Mouse (Mus musculus) frontal cortex, postnatal 25 days (tissue): ENCODE measurements around the gene Chst11.
"Not testable (repeated sequence)": the region's sequence is repeated elsewhere in the genome, so short reads cannot be mapped to it uniquely, and the experiment has no call there.

Experiments
- DNase-seq, 2 experiments: peaks; one replicate each; pipeline ENCODE4 v3.0.0; 2022; ENCODE audit warnings: low spot score in 2 of 2

Gene Chst11

DNA sequence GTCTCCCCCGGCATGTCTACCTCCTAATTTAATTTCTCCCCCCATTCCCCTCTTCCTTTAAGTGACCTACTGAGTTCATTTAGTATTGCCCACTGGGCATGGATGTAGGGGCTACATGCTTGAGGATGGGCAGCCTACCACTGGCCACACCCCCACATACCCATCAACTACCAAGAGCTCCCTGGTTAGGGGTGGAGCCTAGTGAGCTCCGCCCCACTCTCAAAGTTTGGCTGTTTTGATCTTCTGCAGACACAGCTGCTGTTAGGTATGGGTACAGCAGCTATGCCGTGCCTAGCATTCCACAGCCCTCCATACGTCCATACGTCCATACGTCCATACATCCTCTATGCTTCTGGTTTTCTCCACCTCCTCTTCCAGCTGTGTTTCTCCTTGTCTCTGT, 123.6 kb downstream of the Chst11 start:
- no peak for DNase-seq

DNA sequence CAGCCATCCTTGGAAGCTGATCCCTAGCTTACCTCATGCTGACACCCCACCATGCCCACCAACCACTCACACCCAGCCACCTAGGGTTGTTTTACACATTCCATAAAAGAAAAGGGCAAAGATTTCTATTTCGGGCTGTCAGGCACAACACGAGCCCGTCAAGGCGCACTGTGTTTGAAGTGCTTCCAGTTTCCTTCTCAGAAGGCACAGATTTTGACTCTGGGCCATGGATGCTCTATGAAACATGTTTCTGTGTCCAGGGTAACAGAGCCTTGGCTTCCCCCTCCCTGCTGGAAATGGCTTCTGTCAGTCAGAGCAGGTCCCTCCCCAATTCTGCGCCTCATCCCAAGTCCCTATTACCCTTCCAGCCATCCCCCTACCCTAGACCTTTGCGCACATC, 125.7 kb downstream of the Chst11 start:
- DNase-seq: no peak

DNA sequence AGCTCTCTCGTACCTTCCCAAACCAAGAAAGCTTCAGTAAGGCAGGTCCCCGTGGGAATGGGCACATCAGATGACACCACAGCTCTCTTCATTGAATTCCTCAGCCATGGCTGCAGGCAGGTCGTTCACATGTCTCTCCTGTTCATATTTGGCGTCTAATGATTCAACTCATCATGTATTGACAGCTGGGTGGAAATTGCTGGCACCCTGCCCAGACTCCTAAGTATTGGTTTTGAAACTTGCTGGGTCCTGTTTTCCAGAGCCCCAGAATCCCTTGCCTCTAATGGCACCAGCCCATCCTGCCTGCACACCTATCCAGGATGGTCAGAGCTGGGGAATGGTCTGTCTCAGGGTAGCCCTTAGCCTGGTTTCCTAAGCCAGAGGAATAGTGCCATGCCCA, 127.0 kb downstream of the Chst11 start:
- no peak for DNase-seq

DNA sequence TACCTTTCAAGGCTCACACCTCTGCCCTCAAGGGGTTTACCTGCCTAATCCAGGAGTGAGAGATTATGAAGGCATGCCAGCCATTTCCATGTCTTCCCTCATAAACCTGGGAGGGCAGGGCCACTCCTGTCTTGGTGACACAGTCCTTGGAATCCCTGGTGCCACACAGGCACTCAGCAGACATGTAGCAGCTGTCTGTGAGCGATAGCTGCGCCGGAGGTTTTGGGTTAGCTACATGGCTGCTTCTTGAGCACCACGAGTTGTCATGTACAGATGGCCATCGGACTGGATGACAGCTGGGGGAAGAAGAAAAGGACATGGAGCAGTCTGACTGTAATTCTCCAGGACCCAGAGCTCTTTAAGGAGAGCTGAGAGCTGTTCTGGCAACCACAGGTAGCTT, 129.3 kb downstream of the Chst11 start:
- DNase-seq: no peak

DNA sequence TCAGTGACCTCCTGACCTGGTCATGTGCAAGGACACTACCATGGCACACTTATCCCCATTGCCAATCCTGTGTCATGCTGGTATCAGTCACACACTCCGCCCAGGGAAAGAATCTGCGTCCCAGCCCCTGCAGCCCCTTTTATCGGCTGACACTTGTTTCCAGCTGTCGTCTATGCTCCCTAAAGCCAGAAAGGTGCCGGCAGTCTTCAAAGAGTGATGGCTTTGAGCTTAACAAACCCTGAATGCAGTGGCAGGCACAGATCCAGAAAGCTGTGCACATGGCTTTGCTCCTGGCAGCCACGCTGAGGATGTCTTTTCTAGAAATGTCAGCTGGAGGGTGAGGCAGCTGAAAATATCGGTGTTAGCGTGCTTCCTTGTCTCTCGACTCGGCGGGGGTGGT, 131.6 kb downstream of the Chst11 start:
- DNase-seq: no peak

DNA sequence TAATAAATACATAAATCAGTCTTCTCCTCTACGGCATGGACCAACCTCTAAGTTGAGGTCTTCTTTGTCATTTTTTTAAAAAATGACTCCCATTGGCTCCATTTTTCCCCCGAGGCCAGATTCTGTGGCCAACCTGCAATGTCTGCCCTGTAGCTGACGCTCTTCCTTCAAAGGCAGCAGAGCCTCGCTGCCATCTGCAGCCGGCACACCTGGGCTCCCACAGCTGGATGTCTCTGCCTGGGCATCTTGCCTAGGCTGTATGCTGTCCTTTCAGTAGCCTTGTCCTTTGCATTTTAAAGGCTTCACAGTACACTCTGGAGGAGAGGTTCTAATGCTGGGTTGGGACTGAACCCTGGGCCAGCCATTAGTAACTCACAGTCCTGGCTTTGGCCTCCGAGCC, 132.6 kb downstream of the Chst11 start:
- no peak for DNase-seq

DNA sequence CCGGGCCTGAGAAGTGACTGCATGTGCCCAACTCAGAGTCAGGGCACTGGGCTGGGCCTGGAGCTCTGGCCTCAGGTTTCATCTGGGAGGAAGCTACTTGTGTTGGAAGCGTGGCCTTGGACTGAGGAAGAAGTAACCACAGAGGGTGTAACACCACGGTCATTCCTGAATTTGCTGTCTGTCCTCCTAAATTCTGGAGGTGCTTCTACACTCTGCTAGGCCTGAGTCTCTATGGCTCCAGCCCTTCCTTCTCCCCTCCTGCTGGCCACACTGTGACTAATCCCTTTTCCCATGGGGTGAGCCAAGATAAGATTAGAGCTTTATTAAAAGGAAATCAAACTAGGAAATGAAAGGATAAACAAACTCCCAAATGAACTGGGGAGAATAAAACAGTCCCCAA, 133.3 kb downstream of the Chst11 start:
- DNase-seq: no peak

DNA sequence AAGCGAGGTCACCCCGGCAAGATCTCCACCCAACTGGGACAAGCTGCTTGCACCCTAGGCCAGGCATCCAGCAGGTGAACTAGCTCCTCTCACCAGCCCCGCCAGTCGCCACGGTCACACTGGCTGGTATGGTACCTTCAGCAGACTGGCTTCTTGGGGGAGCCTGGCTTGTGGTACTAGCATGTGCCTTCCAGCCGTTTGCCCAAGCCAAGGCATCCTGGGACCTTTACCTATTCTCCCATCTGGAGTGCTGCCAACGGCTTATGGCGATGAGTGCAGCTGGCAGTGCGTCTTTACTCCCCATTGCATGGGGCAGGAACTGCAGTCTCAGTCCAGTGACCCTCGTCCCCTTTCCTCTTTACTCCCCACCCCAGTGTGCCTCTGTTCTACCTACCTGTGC, 133.7 kb downstream of the Chst11 start:
- DNase-seq: no peak

DNA sequence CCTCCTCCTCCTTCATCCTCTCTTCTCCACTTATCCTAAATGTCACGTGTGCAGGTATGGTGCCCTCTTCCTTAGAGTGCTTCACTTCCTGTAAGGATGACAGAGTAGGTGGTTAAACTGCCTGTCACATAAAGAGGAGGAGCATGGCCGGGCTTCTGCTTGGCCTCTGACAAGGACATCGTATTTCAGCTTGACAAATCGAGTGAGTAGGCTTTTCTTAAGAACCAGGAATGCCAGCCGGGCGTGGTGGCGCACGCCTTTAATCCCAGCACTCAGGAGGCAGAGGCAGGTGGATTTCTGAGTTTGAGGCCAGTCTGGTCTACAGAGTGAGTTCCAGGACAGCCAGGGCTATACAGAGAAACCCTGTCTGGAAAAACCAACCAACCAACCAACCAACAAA, 134.2 kb downstream of the Chst11 start:
- not testable (repeated sequence) for DNase-seq

DNA sequence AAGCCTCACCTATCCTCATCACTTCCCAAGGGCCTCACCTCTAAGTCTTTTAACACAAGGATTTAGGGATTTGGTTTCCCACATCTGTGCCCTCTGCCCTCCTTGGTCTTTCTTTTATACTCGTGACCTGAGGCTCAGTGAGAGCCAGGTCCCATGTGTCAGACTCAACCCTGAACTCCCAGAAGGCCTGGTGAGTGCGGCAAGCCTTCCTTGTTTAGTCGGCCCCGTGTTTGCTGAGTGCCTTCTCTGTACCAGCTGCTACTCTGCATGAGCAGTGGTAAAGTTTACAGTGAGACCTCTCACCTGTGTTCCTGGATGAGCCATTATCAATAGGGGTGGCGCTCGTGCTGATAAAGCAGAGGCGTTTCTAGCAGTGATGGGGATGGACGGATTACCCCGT, 134.6 kb downstream of the Chst11 start:
- no peak for DNase-seq

DNA sequence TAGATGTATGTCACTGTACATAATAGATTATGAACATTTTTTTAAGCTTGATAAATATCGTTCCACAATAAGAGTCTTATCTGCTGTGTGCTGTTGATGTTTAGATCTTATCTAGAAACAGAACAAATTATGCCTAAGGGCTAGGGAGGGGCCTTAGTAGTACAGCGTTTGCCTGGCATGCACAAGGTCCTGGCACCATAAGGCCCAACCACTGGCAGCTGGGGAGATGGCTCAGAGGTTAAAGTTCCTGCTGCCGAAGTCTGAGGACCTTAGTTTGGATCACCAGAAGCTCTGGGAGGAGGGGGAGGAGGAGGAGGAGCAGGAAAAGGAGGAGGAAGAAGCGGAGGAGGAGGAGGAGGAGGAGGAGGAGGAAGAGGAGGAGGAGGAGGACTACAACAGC, 135.6 kb downstream of the Chst11 start:
- DNase-seq: no peak

DNA sequence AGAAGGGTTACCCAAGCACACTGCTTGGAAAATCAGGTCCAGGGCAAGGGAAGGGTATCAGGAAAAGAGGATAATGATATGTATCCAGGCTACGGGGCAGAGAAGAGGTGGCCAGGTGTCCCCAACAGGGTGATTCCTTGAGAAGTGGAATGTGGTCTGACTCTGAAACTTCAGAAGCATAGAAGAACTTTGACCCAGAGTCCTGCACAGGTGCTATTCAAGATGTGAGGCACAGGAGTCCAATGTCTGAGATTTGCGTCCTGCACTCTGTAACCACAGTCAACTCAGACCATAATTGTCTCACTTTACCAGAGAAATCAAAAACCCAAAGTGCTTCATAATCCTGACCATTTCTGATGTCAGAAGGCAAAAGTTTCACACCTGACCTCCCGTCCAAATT, 139.3 kb downstream of the Chst11 start:
- no peak for DNase-seq

DNA sequence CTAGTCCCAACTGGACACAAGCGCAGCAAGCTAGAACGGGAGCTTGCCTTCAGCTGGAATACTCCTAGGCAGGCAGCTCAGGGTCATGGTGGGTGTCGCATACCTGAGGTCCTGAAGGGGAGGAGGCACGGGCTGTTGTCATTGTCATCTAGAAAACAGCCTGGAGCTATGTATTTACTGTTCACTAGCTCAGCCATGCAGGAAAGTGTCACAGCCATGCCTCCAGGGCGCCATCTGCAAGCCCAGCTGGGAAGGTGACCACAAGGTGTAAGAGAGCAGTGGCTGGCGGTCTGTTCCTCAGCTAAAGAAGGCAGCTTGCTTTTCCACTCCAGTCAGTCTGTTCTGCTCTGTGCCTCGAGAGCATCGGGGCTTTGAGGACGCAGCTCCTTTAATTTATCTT, 141.1 kb downstream of the Chst11 start:
- no peak for DNase-seq

DNA sequence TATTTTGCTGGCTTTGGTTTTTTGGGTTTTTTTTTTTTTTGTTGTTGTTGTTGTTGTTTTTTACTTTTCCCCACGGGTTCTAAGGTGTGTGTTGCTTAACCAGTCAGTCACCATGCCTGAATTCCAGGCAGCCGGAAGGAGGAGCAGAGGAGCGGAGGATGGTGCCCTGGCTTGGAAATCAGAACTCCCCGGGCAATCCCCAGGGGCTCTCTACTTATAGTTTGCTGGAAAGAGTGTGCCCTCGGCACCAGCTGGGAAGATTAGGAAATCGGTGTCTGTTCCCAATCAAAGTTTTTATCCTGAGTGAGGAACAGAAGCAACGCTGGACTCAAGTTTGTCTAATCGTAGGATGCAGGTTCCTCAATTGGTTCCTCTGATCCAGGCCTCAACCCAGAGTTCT, 143.1 kb downstream of the Chst11 start:
- no peak for DNase-seq

DNA sequence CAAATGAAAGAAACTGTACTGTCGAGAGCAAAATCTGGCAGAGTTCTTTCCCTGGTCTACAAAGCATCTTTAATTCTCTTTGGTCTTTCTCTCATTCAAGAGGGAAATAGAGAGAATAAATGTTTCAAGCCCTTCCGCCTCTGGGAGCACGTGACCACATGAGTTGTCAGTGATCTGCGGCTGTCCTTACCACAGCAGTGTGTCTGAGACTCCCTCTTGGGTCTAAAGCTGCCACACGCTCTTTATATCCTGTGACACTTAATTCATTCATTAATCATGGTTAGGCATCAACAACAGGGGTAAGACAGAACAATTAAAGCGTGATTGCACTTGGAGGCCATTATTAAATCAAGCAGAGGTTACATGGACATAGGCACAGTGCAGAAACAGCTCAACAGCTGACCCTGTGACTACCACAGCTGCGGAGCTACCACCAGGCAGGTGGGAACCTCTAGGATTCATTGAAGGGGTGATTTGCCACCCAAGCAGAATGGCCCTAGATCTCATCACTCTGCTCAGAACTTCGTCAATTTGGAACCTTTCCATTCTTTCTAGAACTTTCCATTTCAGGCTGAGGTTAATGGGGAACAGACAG, 144.4 kb downstream of the Chst11 start:
- DNase-seq: no peak

DNA sequence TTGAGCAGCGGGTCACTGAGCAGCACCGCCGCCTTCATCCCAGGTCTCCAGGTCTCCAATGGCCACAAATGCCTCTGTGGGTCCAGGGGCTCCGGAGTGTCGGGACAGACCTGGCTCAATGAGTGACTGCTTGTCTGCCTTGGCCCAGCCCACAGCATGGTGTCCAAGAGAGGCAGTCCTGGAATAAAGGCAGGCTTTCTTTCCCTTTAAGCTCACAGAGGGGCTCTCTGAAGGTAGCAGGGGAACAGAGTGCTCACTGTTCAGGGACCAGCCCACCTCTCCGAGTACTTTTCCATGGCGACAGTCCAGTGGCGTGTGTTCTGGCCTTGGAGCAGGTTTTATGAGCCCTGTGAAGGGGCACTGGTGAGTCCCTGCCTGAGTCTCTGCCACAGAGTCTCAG, 145.3 kb downstream of the Chst11 start:
- DNase-seq: no peak

DNA sequence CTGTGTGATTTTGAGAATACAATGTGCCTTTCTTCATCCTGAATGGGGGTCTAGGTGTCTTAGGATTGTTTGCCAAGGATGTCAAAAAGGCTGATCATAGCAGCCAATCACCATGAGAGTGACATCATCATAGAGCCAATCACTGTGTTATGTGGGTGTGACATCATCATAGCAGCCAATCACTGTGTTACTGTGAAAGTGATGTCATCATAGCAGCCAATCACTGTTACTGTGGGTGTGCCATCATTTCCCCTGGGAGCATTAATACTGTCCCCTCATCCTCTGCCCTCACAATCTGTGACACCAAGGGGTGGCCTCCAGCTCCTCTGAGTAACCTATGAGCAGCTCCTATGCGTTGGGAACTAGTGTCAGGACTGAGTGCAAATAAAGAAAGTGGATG, 146.6 kb downstream of the Chst11 start:
- DNase-seq: no peak

DNA sequence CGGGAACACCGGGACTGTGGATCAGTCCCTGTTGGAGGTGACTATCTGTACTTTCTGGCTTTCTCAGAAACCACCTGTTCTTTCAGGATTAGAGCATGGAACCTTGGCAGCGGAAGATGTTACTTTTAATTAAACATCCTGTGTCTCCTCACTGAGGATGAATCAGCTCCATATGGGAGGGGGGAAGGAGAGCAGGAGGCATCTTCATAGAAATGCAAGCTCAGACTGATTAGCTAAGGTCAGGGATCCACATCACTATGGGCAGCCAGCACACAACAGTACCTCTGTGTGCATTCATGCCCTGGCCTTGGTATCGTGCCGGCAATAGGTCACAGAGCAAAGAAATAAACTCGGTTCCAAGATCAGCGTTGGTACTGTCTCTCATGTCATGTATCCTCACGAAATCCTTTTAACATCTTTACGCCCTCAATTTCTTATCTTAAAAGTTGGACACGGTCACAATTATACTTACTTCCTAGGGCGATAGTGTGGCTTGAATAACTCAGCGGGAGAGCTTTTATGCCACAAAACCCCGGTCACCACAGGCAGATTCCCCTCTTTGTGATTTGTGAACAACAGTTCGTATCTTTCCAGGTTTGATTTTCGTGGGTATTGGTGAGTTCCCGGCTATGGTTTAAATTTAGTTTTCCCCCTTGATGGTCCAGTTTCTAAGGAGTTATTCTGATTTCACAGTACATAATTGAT, 148.7 kb downstream of the Chst11 start:
- DNase-seq: no peak

DNA sequence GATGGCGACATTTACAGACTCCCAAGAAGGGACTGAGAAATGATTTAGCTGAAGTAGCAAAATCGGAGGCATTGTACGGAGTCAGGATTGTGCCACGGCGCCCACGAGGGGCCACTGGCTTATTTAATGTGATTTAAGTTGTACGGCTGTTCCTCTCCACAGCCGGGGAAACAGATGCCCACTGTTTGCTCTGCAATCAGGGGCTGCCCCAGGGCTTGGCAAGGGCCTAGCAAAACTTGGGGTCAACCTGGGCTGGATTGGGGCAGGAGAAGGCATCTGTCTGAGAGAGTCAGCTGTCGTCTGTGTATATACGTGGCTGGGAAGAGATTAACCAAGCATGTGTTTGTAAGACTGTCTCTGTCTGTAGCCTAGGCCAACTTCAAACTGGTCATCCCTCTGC, 149.6 kb downstream of the Chst11 start:
- no peak for DNase-seq

DNA sequence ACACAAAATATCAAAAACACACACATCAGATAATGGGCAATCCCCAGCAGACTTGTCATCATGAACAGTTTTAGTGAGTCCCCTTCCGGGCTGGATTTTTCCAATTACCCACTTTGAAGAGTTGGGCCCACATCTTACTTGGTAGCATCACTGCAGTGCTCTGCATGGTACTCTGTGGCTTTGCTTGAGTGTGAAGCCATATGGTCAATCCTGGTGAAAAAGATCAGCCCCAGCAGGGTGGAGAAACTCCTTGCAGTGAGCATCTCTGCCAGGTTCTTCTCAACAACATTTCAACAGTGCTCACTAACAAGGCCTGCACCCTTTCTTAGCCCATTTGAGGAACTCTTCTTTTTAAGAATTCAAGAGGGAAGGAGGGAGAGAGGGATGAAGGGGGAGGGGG, 150.7 kb downstream of the Chst11 start:
- no peak for DNase-seq

DNA sequence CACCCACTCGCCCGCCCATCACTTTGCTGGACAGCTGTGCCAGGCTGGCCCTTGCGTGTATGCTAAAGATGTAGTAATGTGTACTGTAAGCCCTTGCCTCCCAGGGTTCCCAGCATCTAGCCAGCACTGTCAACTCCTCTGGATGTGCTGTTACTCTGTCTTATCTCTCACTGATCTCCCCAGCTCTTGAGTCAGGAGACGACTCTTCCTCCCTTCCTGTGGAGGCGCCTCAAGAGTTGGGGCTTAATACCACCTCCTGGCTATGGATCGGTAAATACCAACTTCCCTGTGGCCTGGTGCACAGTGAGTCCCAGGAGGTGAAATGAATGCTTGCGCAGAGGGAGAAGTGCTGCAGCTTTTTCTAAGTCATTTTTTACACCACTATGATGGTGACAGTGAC, 151.8 kb downstream of the Chst11 start:
- DNase-seq: no peak

DNA sequence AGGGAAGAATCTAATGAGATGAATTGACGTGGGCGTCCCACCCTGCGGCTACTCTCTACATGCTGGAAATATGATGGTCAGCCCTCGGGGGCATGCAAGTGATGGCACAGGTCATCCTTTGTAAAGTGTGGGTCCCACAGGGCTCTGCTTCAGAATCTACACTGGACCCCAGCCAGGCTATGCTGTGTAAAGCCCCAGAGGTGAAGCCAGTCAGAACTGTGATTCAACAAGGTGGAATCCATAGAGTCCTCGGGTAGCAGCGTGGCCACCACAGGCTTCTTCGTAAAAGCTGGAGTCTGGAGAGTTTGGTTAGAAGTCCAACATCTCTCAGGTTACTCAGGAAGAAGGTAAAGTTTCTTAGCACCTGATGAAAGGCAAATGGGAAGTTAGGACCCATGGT, 154.0 kb downstream of the Chst11 start:
- no peak for DNase-seq

DNA sequence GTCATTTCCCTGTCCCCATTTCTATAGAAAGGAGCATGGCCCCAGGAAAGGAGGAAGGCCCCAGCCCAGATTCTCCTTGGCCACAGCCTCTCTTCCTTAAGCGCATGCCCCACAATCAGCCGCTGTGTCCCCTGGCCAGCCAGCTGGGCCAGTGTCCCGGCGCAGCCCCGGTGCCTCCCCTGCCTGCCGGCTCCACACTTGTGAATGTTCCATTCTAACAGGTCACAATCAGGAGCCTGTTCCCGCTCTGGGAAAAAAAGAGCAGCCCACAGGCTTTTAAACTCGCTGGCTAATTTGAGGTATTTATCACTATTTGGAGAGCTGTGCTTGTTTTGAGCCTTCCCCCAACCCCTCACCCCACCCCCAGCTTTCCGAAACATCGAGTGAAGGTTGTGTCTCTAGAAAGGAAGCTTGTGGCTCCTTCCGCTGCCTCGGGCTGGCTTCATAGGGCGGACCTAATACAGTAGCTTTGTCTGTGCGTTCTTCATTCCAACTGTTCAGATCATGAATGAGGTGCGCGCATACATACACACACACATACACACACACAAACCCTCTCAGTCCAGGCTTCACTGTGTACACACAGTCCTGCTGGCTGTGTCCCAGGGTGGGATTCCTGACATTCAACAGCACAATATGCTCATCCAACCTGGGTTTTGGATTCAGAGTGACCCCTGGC, 155.1 kb downstream of the Chst11 start:
- peak in 1 of 2 experiments; percentile 46 for DNase-seq
